Mouse (Mus musculus) left cerebral cortex, postnatal 14 days (tissue): ENCODE measurements around the gene Olfr706. TPM values are rescaled to one million over a fixed set of nuclear protein-coding genes. Genes with fewer than 3 reads are reported as not detected.
"Not testable (repeated sequence)": the region's sequence is repeated elsewhere in the genome, so short reads cannot be mapped to it uniquely, and the experiment has no call there.

Source experiments
- DNase-seq, 2 experiments: peaks; one replicate each; pipeline ENCODE4 v3.0.0; 2021 to 2022; ENCODE audit warnings: low spot score in 2 of 2, mixed read lengths in 1 of 2
- intact Hi-C: fragments of 180-260 bp; cut with DNase I; formaldehyde crosslinking; loops from one replicate; pipeline ENCODE4 v1.15.1; 2025
- long read RNA-seq, 2 experiments: library from polyadenylated mRNA; stranded (forward); transcript quantifications; one replicate each; pipeline ENCODE4 v2.0.0; 2021
- total RNA-seq, 2 experiments: library from RNA; stranded (reverse); gene quantifications; 2 replicates each; pipeline ENCODE4 v1.2.3; 2021

Olfr706 gene
- not detected for total RNA-seq
- long read RNA-seq, experiment 1: 0 reads
- long read RNA-seq, experiment 2: 0 reads

- DNase-seq: no peak
- intact Hi-C loops: no loop called here
These were observed at the start of gene Olfr706 for GRCm38 (mm10) chr7:106888062-106888461. Gene Olfr706, minus strand, starts transcription at chr7:106888162.

DNA sequence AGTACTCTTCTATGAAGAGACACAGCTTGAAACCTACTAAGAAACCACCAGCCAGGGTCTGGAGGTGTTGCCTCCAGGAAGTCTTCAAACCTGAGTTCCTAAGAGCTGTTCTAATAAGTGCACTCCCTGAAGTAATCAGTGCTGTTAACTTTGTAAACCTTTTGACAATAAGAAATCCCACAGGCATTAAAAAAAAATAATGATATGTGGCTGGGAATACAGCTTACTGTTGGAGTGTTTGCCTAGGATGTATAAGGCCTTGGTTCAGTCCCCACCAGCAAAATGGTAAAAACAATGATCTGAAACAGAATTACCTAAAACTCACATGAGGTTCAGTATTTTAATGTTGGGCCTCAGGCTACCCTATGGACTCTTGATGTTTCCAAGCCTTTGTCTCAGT, 44.2 kb upstream of the Olfr706 start, which contains the start of gene Olfr709-ps1:
Gene Olfr709-ps1 (minus strand): TSS at position 101 of the 400 bp plus-strand sequence.
- intact Hi-C loops: no loop called here

GRCm38 (mm10) chr7:106920961-106921360, 33.0 kb upstream of the Olfr706 start:
- intact Hi-C loops, DNase-seq: not testable (repeated sequence)

More for the DNA sequence above, 44.2 kb upstream of the Olfr706 start, which contains the start of gene Olfr709-ps1:
- DNase-seq: no peak

- intact Hi-C loops: no loop called here
- DNase-seq: no peak
These were observed 19.7 kb upstream of the Olfr706 start, which contains the start of gene Olfr1532-ps1 for GRCm38 (mm10) chr7:106907676-106908075. Gene Olfr1532-ps1, plus strand, starts transcription at chr7:106908001.

DNA sequence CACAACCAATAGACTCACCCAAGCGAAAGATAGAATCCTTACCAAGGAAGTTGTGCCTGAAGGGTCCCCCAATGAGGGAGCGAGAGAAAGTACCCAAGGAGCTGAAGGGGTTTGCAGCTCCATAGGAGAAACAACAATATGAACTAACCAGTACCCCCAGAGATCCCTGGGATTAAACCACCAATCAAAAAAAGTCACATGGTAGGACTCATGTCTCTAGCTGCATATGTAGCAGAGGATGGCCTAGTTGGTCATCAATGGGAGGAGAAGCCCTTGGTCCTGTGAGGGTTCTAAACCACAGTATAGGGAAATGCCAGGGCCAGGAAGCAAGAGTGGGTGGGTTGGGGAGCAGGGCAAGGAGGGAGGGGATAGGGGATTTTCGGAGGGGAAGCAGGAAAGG, 13.2 kb upstream of the Olfr706 start, which contains the start of gene Olfr707:
Gene Olfr707 (minus strand): TSS at position 101 of the 400 bp plus-strand sequence.
- intact Hi-C loops, DNase-seq: not testable (repeated sequence)

DNA sequence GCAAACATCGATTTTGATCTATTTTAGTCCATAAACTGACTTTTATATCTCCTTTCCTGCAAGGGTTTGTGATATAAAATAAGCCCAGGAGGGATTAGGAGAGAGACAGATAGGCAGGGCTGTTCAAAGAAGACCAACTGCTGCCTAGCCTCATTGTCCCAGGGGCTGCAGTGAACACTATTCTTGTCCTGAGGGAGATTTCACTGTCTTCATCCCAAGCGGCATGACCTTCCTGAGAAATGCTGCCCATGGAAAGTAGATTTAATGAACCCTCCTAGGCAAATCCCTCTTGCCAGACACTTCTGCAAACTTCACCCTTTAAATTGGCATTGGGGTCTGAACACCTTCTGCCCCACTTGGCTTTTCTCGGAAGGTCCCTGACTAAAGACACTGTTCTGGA, 11.2 kb downstream of the Olfr706 start, which contains the start of gene Olfr705:
Gene Olfr705 (minus strand): TSS at position 101 of the 400 bp plus-strand sequence.
- intact Hi-C loops: no loop called here
- no peak for DNase-seq

- no peak for DNase-seq
- intact Hi-C loops: no loop called here
These were observed 25.1 kb downstream of the Olfr706 start, which contains the start of gene Olfr704 for GRCm38 (mm10) chr7:106862885-106863284. Gene Olfr704, plus strand, starts transcription at chr7:106863185.

DNA sequence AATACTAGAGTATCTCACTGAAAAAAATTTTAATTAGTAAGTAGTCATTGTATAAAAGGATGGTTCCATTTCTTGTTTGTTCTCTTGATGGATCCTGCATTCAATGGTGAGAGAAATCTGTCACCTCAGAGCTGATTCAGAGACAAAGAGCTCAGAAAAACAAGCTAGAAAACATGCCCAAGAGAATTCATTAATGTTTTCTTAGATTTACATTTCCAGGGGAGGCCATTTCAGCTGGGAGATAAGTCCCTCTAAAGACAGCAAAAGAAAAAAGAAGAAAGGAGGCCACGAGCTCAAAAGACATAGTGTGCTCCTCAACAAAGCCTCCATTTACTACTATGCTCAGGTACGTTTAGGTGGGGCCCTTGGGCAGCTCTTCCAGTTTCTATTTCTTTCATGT, 44.9 kb downstream of the Olfr706 start, which contains the start of gene Olfr703:
Gene Olfr703 (plus strand): TSS at position 301 of the 400 bp plus-strand sequence.
- DNase-seq: no peak
- intact Hi-C loops: no loop called here

DNA sequence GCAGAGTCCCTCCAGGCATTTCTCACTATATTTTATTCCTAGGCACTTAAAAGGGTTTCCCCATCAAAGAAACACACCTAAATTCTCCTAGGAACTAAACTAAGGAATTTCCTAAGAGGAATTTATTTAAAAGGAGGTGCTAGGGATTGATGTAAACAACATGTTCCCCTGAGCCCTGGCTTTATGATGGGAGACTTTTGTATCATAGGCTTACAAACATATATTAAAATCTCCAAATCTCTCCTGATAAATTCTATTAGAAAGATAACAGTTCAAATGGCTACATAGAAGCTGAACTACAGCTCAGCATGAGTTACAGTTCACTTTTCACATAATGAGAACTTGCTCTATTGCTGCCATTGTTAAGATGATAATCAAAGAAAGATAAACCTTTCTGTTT, 54.2 kb downstream of the Olfr706 start, which contains the start of gene Olfr702:
Gene Olfr702 (minus strand): TSS at position 101 of the 400 bp plus-strand sequence.
- DNase-seq: no peak
- intact Hi-C loops: no loop called here

Other genes starting within 250 kb of the Olfr706 start
- gene Olfr693, start 207.6 kb downstream of the Olfr706 start, total RNA-seq: not detected
- gene Olfr694, start 196.3 kb downstream of the Olfr706 start, total RNA-seq: not detected
- gene Olfr695, start 171.8 kb downstream of the Olfr706 start, total RNA-seq: not detected
- not detected for gene Olfr697, start 145.7 kb downstream of the Olfr706 start, total RNA-seq
- gene Olfr698, start 132.8 kb downstream of the Olfr706 start, total RNA-seq: not detected
- gene Olfr699, start 95.0 kb downstream of the Olfr706 start, total RNA-seq: not detected
- not detected for gene Olfr700, start 79.3 kb downstream of the Olfr706 start, total RNA-seq
- gene Olfr701, start 74.0 kb downstream of the Olfr706 start, total RNA-seq: not detected
- gene Olfr702, start 54.3 kb downstream of the Olfr706 start, total RNA-seq: not detected
- not detected for gene Olfr703, start 44.8 kb downstream of the Olfr706 start, total RNA-seq
- gene Olfr704, start 25.0 kb downstream of the Olfr706 start, total RNA-seq: not detected
- not detected for gene Olfr705, start 11.3 kb downstream of the Olfr706 start, total RNA-seq
- not detected for gene Olfr707, start 13.1 kb upstream of the Olfr706 start, total RNA-seq
- not detected for gene Olfr1532-ps1, start 19.8 kb upstream of the Olfr706 start, total RNA-seq
- gene Olfr709-ps1, start 44.1 kb upstream of the Olfr706 start, total RNA-seq: not detected
- gene Olfr710, start 60.1 kb upstream of the Olfr706 start, total RNA-seq: not detected
- gene Olfr6, start 75.8 kb upstream of the Olfr706 start, total RNA-seq: not detected
- not detected for gene Olfr711, start 87.3 kb upstream of the Olfr706 start, total RNA-seq
- gene Olfr2, start 117.9 kb upstream of the Olfr706 start, total RNA-seq: not detected
- gene Olfr713, start 143.0 kb upstream of the Olfr706 start, total RNA-seq: not detected
- gene Olfr714, start 182.8 kb upstream of the Olfr706 start, total RNA-seq: not detected
- not detected for gene Olfr17, start 205.1 kb upstream of the Olfr706 start, total RNA-seq
- gene Olfr715b, start 222.2 kb upstream of the Olfr706 start, total RNA-seq: not detected
- gene Olfr715, start 242.9 kb upstream of the Olfr706 start, total RNA-seq: not detected